Mouse (Mus musculus): ENCODE results near the gene Ube2n.

GRCm38 (mm10) chr10:95551752-95552151 lies 36.8 kb downstream of the Ube2n start:
- TF ChIP-seq CTCF (IDR thresholded peaks at IDR 0.05): peak; percentile 63
- no peak for TF ChIP-seq EP300 (IDR thresholded peaks at IDR 0.05)

Measured in lung, postnatal 0 days (tissue).